Mouse (Mus musculus): ENCODE results near the gene Setmar. TPM values are rescaled to one million over a fixed set of nuclear protein-coding genes. Genes with fewer than 3 reads are reported as not detected.

Gene Setmar
- 2.6 TPM for polyA plus RNA-seq (2014; fragmentation: Illumina TruSeq; extraction: RNeasy Lipid Tissue Mini Kit (QIAGEN cat#74804); ENCODE audit: low read depth, low replicate concordance)

DNA sequence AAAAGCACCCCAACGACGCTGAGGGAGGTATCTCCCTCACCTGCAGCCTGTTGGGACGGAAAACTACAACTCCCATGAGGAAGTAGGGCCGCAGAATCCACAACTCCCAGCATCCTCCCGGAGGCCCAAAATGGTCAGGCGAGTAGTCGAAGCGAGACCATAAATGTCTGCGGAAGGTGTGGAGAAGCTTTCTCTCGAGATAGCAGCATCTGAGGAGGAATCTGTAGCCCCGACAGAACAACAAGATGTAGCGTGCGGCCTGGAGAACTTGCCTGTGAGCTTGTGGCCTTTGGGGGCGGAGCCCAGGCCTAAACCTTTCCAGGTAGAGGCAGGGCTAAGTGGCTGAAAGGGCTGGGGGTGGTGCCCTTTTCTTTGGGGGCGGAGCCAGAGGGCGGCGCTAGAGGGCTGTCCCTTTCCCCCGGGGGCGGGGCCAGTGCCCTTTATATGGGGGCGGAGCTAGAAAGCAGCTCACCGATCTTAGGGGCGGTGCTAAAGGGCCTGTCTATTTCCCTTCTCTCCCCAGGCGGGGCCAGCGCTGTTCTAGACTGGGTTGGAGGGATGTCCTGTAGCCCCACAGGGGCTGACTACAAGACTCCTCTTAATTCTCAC is at the start of gene Setmar:
Setmar (plus strand) TSS at position 128 of the 609 bp plus-strand sequence.

Other genes starting within 250 kb of the Setmar start
- 14.1 TPM for gene Sumf1, start 120.5 kb downstream of the Setmar start, polyA plus RNA-seq (2014; fragmentation: Illumina TruSeq; extraction: RNeasy Lipid Tissue Mini Kit (QIAGEN cat#74804); ENCODE audit: low read depth, low replicate concordance)
- gene Itpr1, start 148.1 kb downstream of the Setmar start, polyA plus RNA-seq (2014; fragmentation: Illumina TruSeq; extraction: RNeasy Lipid Tissue Mini Kit (QIAGEN cat#74804); ENCODE audit: low read depth, low replicate concordance): 11.5 TPM